Mouse (Mus musculus): ENCODE measurements around the gene Olfr1024. TPM values are rescaled to one million over a fixed set of nuclear protein-coding genes. Genes with fewer than 3 reads are reported as not detected.

The Olfr1024 gene
- polyA plus RNA-seq (2015; fragmentation: Nextera tagmentation; extraction: Ambion mirVana) = not detected in 2 replicates

- Histone ChIP-seq H3K27me3 (no peaks in the 10 kb centered on the region), H3K27ac (no peak within 1 kb of the TSS), H3K4me3 (no peak within 1 kb of the TSS), H3K9ac (no peak within 1 kb of the TSS), H3K4me2 (no peak within 1 kb of the TSS), H3K36me3 (no peaks in the 10 kb centered on the region), H3K9me3 (peaks cover 5% of the 10 kb centered on the region; the same call in 1 of the 2 replicates), H3K4me1 (replicated peaks) (no peaks in the 10 kb centered on the region)
- 86% methylated on average over 3 of the region's 3 CpGs for WGBS
- no peak for ATAC-seq (ENCODE audit: low FRiP score)
Measured at GRCm38 (mm10) chr2:85904952-85905351, at the start of gene Olfr1024. Gene Olfr1024, minus strand, starts transcription at chr2:85905052.

GRCm38 (mm10) chr2:85950137-85950536 is 45.3 kb upstream of the Olfr1024 start, which contains the start of gene Olfr1028:
Gene Olfr1028, plus strand, starts transcription at chr2:85950437.
- no peaks in the 10 kb centered on the region for H3K9me3 ChIP-seq
- no peak within 1 kb of the TSS for H3K27ac ChIP-seq
- ATAC-seq (ENCODE audit: low FRiP score) = no peak
- H3K9ac ChIP-seq = no peak within 1 kb of the TSS
- H3K4me1 ChIP-seq (replicated peaks) = no peaks in the 10 kb centered on the region
- no peak within 1 kb of the TSS for H3K4me2 ChIP-seq
- no peaks in the 10 kb centered on the region for H3K27me3 ChIP-seq
- WGBS = 88% methylated on average over 1 of the region's 1 CpGs
- H3K36me3 ChIP-seq = no peaks in the 10 kb centered on the region
- no peak within 1 kb of the TSS for H3K4me3 ChIP-seq

GRCm38 (mm10) chr2:85921258-85921657 is 16.4 kb upstream of the Olfr1024 start, which contains the start of gene Olfr1026:
Gene Olfr1026, plus strand, starts transcription at chr2:85921558.
- WGBS = 90% methylated on average over 3 of the region's 3 CpGs
- ATAC-seq (ENCODE audit: low FRiP score) = no peak
- H3K4me2 ChIP-seq = no peak within 1 kb of the TSS
- H3K4me3 ChIP-seq = no peak within 1 kb of the TSS
- no peaks in the 10 kb centered on the region for H3K27me3 ChIP-seq
- no peaks in the 10 kb centered on the region for H3K9me3 ChIP-seq
- H3K36me3 ChIP-seq = no peaks in the 10 kb centered on the region
- no peak within 1 kb of the TSS for H3K9ac ChIP-seq
- no peak within 1 kb of the TSS for H3K27ac ChIP-seq
- H3K4me1 ChIP-seq (replicated peaks) = no peaks in the 10 kb centered on the region

GRCm38 (mm10) chr2:85914893-85915292 is 10.0 kb upstream of the Olfr1024 start, which contains the start of gene Olfr1025-ps1:
Gene Olfr1025-ps1, plus strand, starts transcription at chr2:85915193.
- H3K36me3 ChIP-seq = no peaks in the 10 kb centered on the region
- no peaks in the 10 kb centered on the region for H3K9me3 ChIP-seq
- no peaks in the 10 kb centered on the region for H3K4me1 ChIP-seq (replicated peaks)
- no peak within 1 kb of the TSS for H3K4me2 ChIP-seq
- no peak within 1 kb of the TSS for H3K9ac ChIP-seq
- H3K27me3 ChIP-seq = no peaks in the 10 kb centered on the region
- ATAC-seq (ENCODE audit: low FRiP score) = no peak
- H3K27ac ChIP-seq = no peak within 1 kb of the TSS
- 73% methylated on average over 1 of the region's 1 CpGs for WGBS
- no peak within 1 kb of the TSS for H3K4me3 ChIP-seq

GRCm38 (mm10) chr2:85913197-85913596 is 8.3 kb upstream of the Olfr1024 start:
- ATAC-seq (ENCODE audit: low FRiP score) = no peak
- no peaks in the 10 kb centered on the region for H3K9me3 ChIP-seq
- H3K4me1 ChIP-seq (replicated peaks) = no peaks in the 10 kb centered on the region
- H3K4me3 ChIP-seq = no peak overlapping the region
- H3K27me3 ChIP-seq = no peaks in the 10 kb centered on the region
- no peak overlapping the region for H3K9ac ChIP-seq
- H3K27ac ChIP-seq = no peak overlapping the region
- H3K36me3 ChIP-seq = no peaks in the 10 kb centered on the region
- no peak overlapping the region for H3K4me2 ChIP-seq

- no peak within 1 kb of the TSS for H3K9ac ChIP-seq
Measured at GRCm38 (mm10) chr2:85885340-85885739, 19.5 kb downstream of the Olfr1024 start, which contains the start of gene Olfr1023. Gene Olfr1023, plus strand, starts transcription at chr2:85885640.

GRCm38 (mm10) chr2:85868294-85868693 is 36.6 kb downstream of the Olfr1024 start, which contains the start of gene Olfr1022:
Gene Olfr1022, plus strand, starts transcription at chr2:85868594.
- Histone ChIP-seq H3K27me3 (no peaks in the 10 kb centered on the region), H3K9me3 (no peaks in the 10 kb centered on the region), H3K4me2 (no peak within 1 kb of the TSS), H3K36me3 (no peaks in the 10 kb centered on the region), H3K4me3 (no peak within 1 kb of the TSS), H3K9ac (no peak within 1 kb of the TSS), H3K27ac (no peak within 1 kb of the TSS), H3K4me1 (replicated peaks) (no peaks in the 10 kb centered on the region)
- ATAC-seq (ENCODE audit: low FRiP score) = no peak
- 61% methylated on average over 2 of the region's 2 CpGs for WGBS

More at GRCm38 (mm10) chr2:85885340-85885739, 19.5 kb downstream of the Olfr1024 start, which contains the start of gene Olfr1023:
- Histone ChIP-seq H3K4me3 (no peak within 1 kb of the TSS), H3K27me3 (no peaks in the 10 kb centered on the region), H3K4me1 (replicated peaks) (no peaks in the 10 kb centered on the region), H3K9me3 (no peaks in the 10 kb centered on the region), H3K27ac (no peak within 1 kb of the TSS), H3K36me3 (no peaks in the 10 kb centered on the region), H3K4me2 (no peak within 1 kb of the TSS)
- ATAC-seq (ENCODE audit: low FRiP score) = no peak
- 80% methylated on average over 2 of the region's 2 CpGs for WGBS

Other genes starting within 250 kb of the Olfr1024 start
- gene Olfr154, start 240.6 kb downstream of the Olfr1024 start, polyA plus RNA-seq (2015; fragmentation: Nextera tagmentation; extraction: Ambion mirVana) = not detected in 2 replicates
- gene Olfr1006, start 226.3 kb downstream of the Olfr1024 start, polyA plus RNA-seq (2015; fragmentation: Nextera tagmentation; extraction: Ambion mirVana) = not detected in 2 replicates
- not detected in 2 replicates for gene Olfr1008, start 215.6 kb downstream of the Olfr1024 start, polyA plus RNA-seq (2015; fragmentation: Nextera tagmentation; extraction: Ambion mirVana)
- gene Olfr1009, start 189.6 kb downstream of the Olfr1024 start, polyA plus RNA-seq (2015; fragmentation: Nextera tagmentation; extraction: Ambion mirVana) = not detected in 2 replicates
- not detected in 2 replicates for gene Olfr1012, start 142.3 kb downstream of the Olfr1024 start, polyA plus RNA-seq (2015; fragmentation: Nextera tagmentation; extraction: Ambion mirVana)
- gene Olfr1013, start 138.0 kb downstream of the Olfr1024 start, polyA plus RNA-seq (2015; fragmentation: Nextera tagmentation; extraction: Ambion mirVana) = not detected in 2 replicates
- not detected in 2 replicates for gene Olfr1014, start 132.3 kb downstream of the Olfr1024 start, polyA plus RNA-seq (2015; fragmentation: Nextera tagmentation; extraction: Ambion mirVana)
- gene Olfr1015, start 123.0 kb downstream of the Olfr1024 start, polyA plus RNA-seq (2015; fragmentation: Nextera tagmentation; extraction: Ambion mirVana) = not detected in 2 replicates
- not detected in 2 replicates for gene Olfr1016, start 102.5 kb downstream of the Olfr1024 start, polyA plus RNA-seq (2015; fragmentation: Nextera tagmentation; extraction: Ambion mirVana)
- not detected in 2 replicates for gene Olfr1018, start 86.6 kb downstream of the Olfr1024 start, polyA plus RNA-seq (2015; fragmentation: Nextera tagmentation; extraction: Ambion mirVana)
- not detected in 2 replicates for gene Olfr1019, start 59.6 kb downstream of the Olfr1024 start, polyA plus RNA-seq (2015; fragmentation: Nextera tagmentation; extraction: Ambion mirVana)
- not detected in 2 replicates for gene Olfr1020, start 58.0 kb downstream of the Olfr1024 start, polyA plus RNA-seq (2015; fragmentation: Nextera tagmentation; extraction: Ambion mirVana)
- not detected in 2 replicates for gene Olfr1022, start 36.5 kb downstream of the Olfr1024 start, polyA plus RNA-seq (2015; fragmentation: Nextera tagmentation; extraction: Ambion mirVana)
- gene Olfr1023, start 19.4 kb downstream of the Olfr1024 start, polyA plus RNA-seq (2015; fragmentation: Nextera tagmentation; extraction: Ambion mirVana) = not detected in 2 replicates
- gene Olfr1025-ps1, start 10.1 kb upstream of the Olfr1024 start, polyA plus RNA-seq (2015; fragmentation: Nextera tagmentation; extraction: Ambion mirVana) = not detected in 2 replicates
- gene Olfr1026, start 16.5 kb upstream of the Olfr1024 start, polyA plus RNA-seq (2015; fragmentation: Nextera tagmentation; extraction: Ambion mirVana) = not detected in 2 replicates
- not detected in 2 replicates for gene Olfr1028, start 45.4 kb upstream of the Olfr1024 start, polyA plus RNA-seq (2015; fragmentation: Nextera tagmentation; extraction: Ambion mirVana)
- not detected in 2 replicates for gene Olfr1029, start 68.8 kb upstream of the Olfr1024 start, polyA plus RNA-seq (2015; fragmentation: Nextera tagmentation; extraction: Ambion mirVana)
- gene Olfr1030, start 74.2 kb upstream of the Olfr1024 start, polyA plus RNA-seq (2015; fragmentation: Nextera tagmentation; extraction: Ambion mirVana) = not detected in 2 replicates
- gene Olfr1031, start 85.3 kb upstream of the Olfr1024 start, polyA plus RNA-seq (2015; fragmentation: Nextera tagmentation; extraction: Ambion mirVana) = not detected in 2 replicates
- gene Olfr1032, start 100.5 kb upstream of the Olfr1024 start, polyA plus RNA-seq (2015; fragmentation: Nextera tagmentation; extraction: Ambion mirVana) = not detected in 2 replicates
- not detected in 2 replicates for gene Olfr1033, start 115.6 kb upstream of the Olfr1024 start, polyA plus RNA-seq (2015; fragmentation: Nextera tagmentation; extraction: Ambion mirVana)
- not detected in 2 replicates for gene Olfr1034, start 140.8 kb upstream of the Olfr1024 start, polyA plus RNA-seq (2015; fragmentation: Nextera tagmentation; extraction: Ambion mirVana)
- not detected in 2 replicates for gene Olfr1036, start 168.9 kb upstream of the Olfr1024 start, polyA plus RNA-seq (2015; fragmentation: Nextera tagmentation; extraction: Ambion mirVana)
- not detected in 2 replicates for gene Olfr1037, start 182.3 kb upstream of the Olfr1024 start, polyA plus RNA-seq (2015; fragmentation: Nextera tagmentation; extraction: Ambion mirVana)
- gene Olfr1039, start 230.9 kb upstream of the Olfr1024 start, polyA plus RNA-seq (2015; fragmentation: Nextera tagmentation; extraction: Ambion mirVana) = not detected in 2 replicates
- not detected in 2 replicates for gene Olfr1040, start 241.7 kb upstream of the Olfr1024 start, polyA plus RNA-seq (2015; fragmentation: Nextera tagmentation; extraction: Ambion mirVana)